Mouse (Mus musculus): ENCODE results near the gene Nmur1.
"Not testable (repeated sequence)": the region's sequence is repeated elsewhere in the genome, so short reads cannot be mapped to it uniquely, and the experiment has no call there.

Nmur1 gene

GRCm38 (mm10) chr1:86426128-86426527 lies at the start of gene Nmur1, which contains the start of gene Tex44:
Gene Nmur1 (minus strand): TSS chr1:86426228.
Gene Tex44 (plus strand): TSS chr1:86426329.
- DNase-seq (ENCODE audit: low spot score), result no peak

GRCm38 (mm10) chr1:86473109-86473760 lies 47.2 kb upstream of the Nmur1 start:
- no peak for DNase-seq (ENCODE audit: low spot score)

- DNase-seq (ENCODE audit: low spot score), result peak; percentile 59
These were observed 46.3 kb upstream of the Nmur1 start for GRCm38 (mm10) chr1:86472197-86472952.

GRCm38 (mm10) chr1:86471504-86471961 lies 45.5 kb upstream of the Nmur1 start:
- not testable (repeated sequence) for DNase-seq (ENCODE audit: low spot score)

- DNase-seq (ENCODE audit: low spot score), result no peak
These were observed 44.6 kb upstream of the Nmur1 start for GRCm38 (mm10) chr1:86470519-86471181.

- DNase-seq (ENCODE audit: low spot score), result no peak
These were observed 43.8 kb upstream of the Nmur1 start for GRCm38 (mm10) chr1:86469876-86470275.

GRCm38 (mm10) chr1:86467416-86467815 lies 41.4 kb upstream of the Nmur1 start:
- no peak for DNase-seq (ENCODE audit: low spot score)

- peak; percentile 44 for DNase-seq (ENCODE audit: low spot score)
These were observed 38.8 kb upstream of the Nmur1 start for GRCm38 (mm10) chr1:86464875-86465224.

- peak; percentile 41 for DNase-seq (ENCODE audit: low spot score)
These were observed 38.3 kb upstream of the Nmur1 start for GRCm38 (mm10) chr1:86464223-86464874.

- DNase-seq (ENCODE audit: low spot score), result no peak
These were observed 33.3 kb upstream of the Nmur1 start for GRCm38 (mm10) chr1:86459371-86459770.

GRCm38 (mm10) chr1:86456892-86457581 lies 31.0 kb upstream of the Nmur1 start:
- DNase-seq (ENCODE audit: low spot score), result no peak

- no peak for DNase-seq (ENCODE audit: low spot score)
These were observed 26.7 kb upstream of the Nmur1 start for GRCm38 (mm10) chr1:86452713-86453112.

- DNase-seq (ENCODE audit: low spot score), result peak; percentile 30
These were observed 23.9 kb upstream of the Nmur1 start for GRCm38 (mm10) chr1:86449966-86450365.

GRCm38 (mm10) chr1:86448272-86448671 lies 22.2 kb upstream of the Nmur1 start:
- no peak for DNase-seq (ENCODE audit: low spot score)

- no peak for DNase-seq (ENCODE audit: low spot score)
These were observed 21.7 kb upstream of the Nmur1 start for GRCm38 (mm10) chr1:86447596-86448171.

- peak; percentile 24 for DNase-seq (ENCODE audit: low spot score)
These were observed 17.6 kb upstream of the Nmur1 start for GRCm38 (mm10) chr1:86443386-86444172.

- peak; percentile 72 for DNase-seq (ENCODE audit: low spot score)
These were observed 16.8 kb upstream of the Nmur1 start for GRCm38 (mm10) chr1:86442832-86443231.

- DNase-seq (ENCODE audit: low spot score), result peak; percentile 80
These were observed 16.2 kb upstream of the Nmur1 start for GRCm38 (mm10) chr1:86441980-86442831.

GRCm38 (mm10) chr1:86441724-86441979 lies 15.6 kb upstream of the Nmur1 start:
- DNase-seq (ENCODE audit: low spot score), result no peak

Measured in embryo, embryonic 10 days (tissue).